Mouse (Mus musculus) cortical plate, adult 2 months (tissue): ENCODE results near the gene Sctr.

Experiments
- CTCF ChIP-seq: fragments of 200-500 bp; IDR thresholded peaks from 2 replicates; pipeline ENCODE4 v1.5.1; 2011; ENCODE audit warnings: mild to moderate bottlenecking, control low read depth, low read length; ENCODE audit not compliant: insufficient read depth; ENCODE audit errors: extremely low read depth
- POLR2A ChIP-seq: fragments of 200-500 bp; IDR thresholded peaks from 2 replicates; pipeline ENCODE4 v1.6.1; 2011; ENCODE audit warnings: mild to moderate bottlenecking, low read length, control low read depth; ENCODE audit not compliant: insufficient read depth; ENCODE audit errors: extremely low read depth

DNA sequence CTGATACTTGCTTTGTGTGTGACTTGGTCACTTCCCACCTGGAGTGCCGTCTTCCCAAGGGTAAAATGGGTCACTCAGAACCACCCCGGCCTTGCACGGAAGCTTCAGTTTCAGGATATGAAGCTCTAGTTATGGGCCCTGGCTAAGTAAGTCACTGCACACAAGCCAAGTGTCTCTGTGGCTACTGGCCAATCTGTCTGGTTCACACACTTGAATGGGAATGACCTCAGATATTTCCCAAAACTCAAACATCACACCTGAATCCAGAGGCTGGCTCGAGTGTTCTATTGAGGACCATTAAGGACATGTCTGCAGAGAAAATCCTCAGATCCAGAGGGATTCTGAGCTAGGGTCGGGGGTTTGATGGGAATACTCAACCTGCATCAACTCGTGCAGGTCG, 55.5 kb downstream of the Sctr start:
- TF ChIP-seq CTCF = no peak
- no peak for TF ChIP-seq POLR2A
